ENCODE assay signal across 7 mouse cellular contexts in the genomic region with DNA sequence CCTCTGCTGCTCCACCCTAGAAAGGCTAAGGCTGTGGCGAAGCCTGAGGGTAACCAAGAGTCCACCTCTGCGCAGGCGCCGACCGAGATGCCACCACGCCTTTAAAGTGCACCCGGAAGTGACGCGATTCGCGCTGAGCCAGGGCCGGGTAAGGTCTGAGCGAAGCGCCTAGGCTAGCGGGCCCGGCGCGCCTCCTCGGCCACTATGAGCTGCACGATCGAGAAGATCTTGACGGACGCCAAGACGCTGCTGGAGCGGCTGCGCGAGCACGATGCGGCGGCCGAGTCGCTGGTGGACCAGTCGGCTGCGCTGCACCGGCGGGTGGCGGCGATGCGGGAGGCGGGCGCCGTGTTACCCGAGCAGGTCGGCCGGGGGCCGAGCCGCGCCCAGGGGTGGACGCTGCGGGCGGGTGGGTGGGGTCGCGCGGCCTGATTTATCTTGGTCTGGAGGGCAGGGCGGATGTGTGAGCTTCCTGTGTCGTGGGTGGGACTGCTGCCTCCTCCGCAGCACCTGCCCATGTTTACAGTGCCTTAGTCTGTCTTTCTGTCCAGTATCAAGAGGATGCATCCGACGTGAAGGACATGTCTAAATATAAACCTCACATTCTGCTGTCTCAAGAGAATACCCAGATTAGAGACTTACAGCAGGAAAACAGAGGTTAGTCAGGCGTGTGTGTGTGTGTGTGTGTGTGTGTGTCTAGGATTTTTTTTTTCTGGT. TPM values are rescaled to one million over a fixed set of nuclear protein-coding genes. Genes with fewer than 3 reads are reported as not detected.
DNase-seq lines count a peak whose midpoint lies in the region; ATAC-seq and TF ChIP-seq lines count a peak whose summit lies in the region.

A gene (plus strand): TSS at position 104 of the 717 bp plus-strand sequence.

- H3K9ac ChIP-seq in intestine, postnatal 0 days (ENCODE audit: low read depth, low read length): peak within 1 kb of the TSS; percentile 78
- peak within 1 kb of the TSS; percentile 91 for H3K9ac ChIP-seq in midbrain, embryonic 12.5 days (replicated peaks)

- H3K27me3 ChIP-seq in intestine, postnatal 0 days (replicated peaks; ENCODE audit: control insufficient read depth, insufficient read depth, low read length): no peaks in the 10 kb centered on the region
- H3K27me3 ChIP-seq in midbrain, embryonic 12.5 days: no peaks in the 10 kb centered on the region
- H3K27me3 ChIP-seq in small intestine, adult 2 months (ENCODE audit: control insufficient read depth, insufficient read depth, low read length): no peaks in the 10 kb centered on the region

- WGBS in intestine, postnatal 0 days: under 1% methylated on average over 59 of the region's 60 CpGs
- WGBS in midbrain, embryonic 12.5 days: 1% methylated on average over 57 of the region's 60 CpGs
- 1% methylated on average over 60 of the region's 60 CpGs for WGBS in small intestine, adult 2 months

- H3K4me3 ChIP-seq in intestine, postnatal 0 days (ENCODE audit: low read depth, low read length): peak within 1 kb of the TSS; percentile 68
- H3K4me3 ChIP-seq in midbrain, embryonic 12.5 days: peak within 1 kb of the TSS; percentile 80
- peak within 1 kb of the TSS; percentile 91 for H3K4me3 ChIP-seq in small intestine, adult 2 months (ENCODE audit: low read depth, low read length)

- H3K9me3 ChIP-seq in intestine, postnatal 0 days (ENCODE audit: control insufficient read depth): no peaks in the 10 kb centered on the region
- H3K9me3 ChIP-seq in midbrain, embryonic 12.5 days: peaks cover 3% of the 10 kb centered on the region; the same call in 1 of the 2 replicates

- H3K4me1 ChIP-seq in intestine, postnatal 0 days (replicated peaks; ENCODE audit: control insufficient read depth, insufficient read depth, low read length): no peaks in the 10 kb centered on the region; the same call in 1 of the 2 replicates
- peaks cover 12% of the 10 kb centered on the region for H3K4me1 ChIP-seq in midbrain, embryonic 12.5 days
- H3K4me1 ChIP-seq in small intestine, adult 2 months (ENCODE audit: control insufficient read depth, insufficient read depth, insufficient read length, low read length): peaks cover 3% of the 10 kb centered on the region; the same call in 1 of the 2 replicates

- H3K4me2 ChIP-seq in intestine, postnatal 0 days (replicated peaks; ENCODE audit: low read depth): peak within 1 kb of the TSS; percentile 77
- peak within 1 kb of the TSS; percentile 68 for H3K4me2 ChIP-seq in midbrain, embryonic 12.5 days (replicated peaks)

- peak; percentile 79 for TF ChIP-seq POLR2A in small intestine, adult 2 months (IDR thresholded peaks at IDR 0.05; ENCODE audit: low read depth, low read length)

- peaks cover 24% of the 10 kb centered on the region for H3K36me3 ChIP-seq in intestine, postnatal 0 days (ENCODE audit: control insufficient read depth, insufficient read depth)
- H3K36me3 ChIP-seq in midbrain, embryonic 12.5 days: peaks cover 28% of the 10 kb centered on the region
- peaks cover 14% of the 10 kb centered on the region for H3K36me3 ChIP-seq in small intestine, adult 2 months (ENCODE audit: control insufficient read depth, insufficient read depth, low read length)

- DNase-seq in adrenal gland, adult 8-10 months: peak; percentile 93
- DNase-seq in embryo, embryonic 9.5 days (ENCODE audit: extremely low spot score): peak; percentile 92
- no peak for DNase-seq in gonadal fat pad, adult 2 months (ENCODE audit: low read depth)
- peak; percentile 94 for DNase-seq in left cerebral cortex, postnatal 4 days

- H3K27ac ChIP-seq in intestine, postnatal 0 days (ENCODE audit: low read depth, low read length): peak within 1 kb of the TSS; percentile 97
- H3K27ac ChIP-seq in midbrain, embryonic 12.5 days (replicated peaks): peak within 1 kb of the TSS; percentile 90
- H3K27ac ChIP-seq in small intestine, adult 2 months (ENCODE audit: insufficient read depth, low read depth, low read length): peak within 1 kb of the TSS; percentile 97

- intact Hi-C loops in left cerebral cortex, postnatal 4 days (cut with DNase I): no loop called here

- no peak for TF ChIP-seq CTCF in intestine, postnatal 0 days (IDR thresholded peaks at IDR 0.05; ENCODE audit: low read depth)
- TF ChIP-seq CTCF in small intestine, adult 2 months (IDR thresholded peaks at IDR 0.05; ENCODE audit: extremely low read depth, insufficient read length, insufficient replicate concordance, low read depth, low read length): no peak

- ATAC-seq in intestine, postnatal 0 days: peak; percentile 97
- ATAC-seq in midbrain, embryonic 12.5 days (ENCODE audit: low FRiP score, low read depth): peak; percentile 97

RNA-seq across cellular contexts. Expression of the gene that starts here (rescaled TPM):
- 10 to 100 TPM; 58.0 to 81.4 (median 68.5) TPM for total RNA-seq in adrenal gland, adult 8-10 months (2022)
- polyA plus RNA-seq in gonadal fat pad, adult 2 months (2012; rRNA removed): 29.8 and 30.4 TPM in 2 replicates
- 36.6 and 37.4 TPM in 2 replicates for polyA plus RNA-seq in intestine, postnatal 0 days (2015; fragmentation: Nextera tagmentation; extraction: Ambion mirVana)
- 10 to 100 TPM; 91.5 to 98.7 TPM for total RNA-seq in left cerebral cortex, postnatal 4 days (2021)
- polyA plus RNA-seq in midbrain, embryonic 12.5 days (2016; fragmentation: Nextera tagmentation; extraction: Ambion mirVana): 80.1 and 86.1 TPM in 2 replicates
- 5.1 and 10.8 TPM in 2 replicates for polyA plus RNA-seq in small intestine, adult 2 months (2012; rRNA removed)
